Mouse (Mus musculus): ENCODE data around the gene A530016L24Rik. TPM values are rescaled to one million over a fixed set of nuclear protein-coding genes. Genes with fewer than 3 reads are reported as not detected.

Gene A530016L24Rik
- polyA plus RNA-seq, 1 experiment: 140 TPM

Other genes with a start within 250 kb of the A530016L24Rik start
- not detected in 2 replicates for gene Tmem179, start 27.3 kb downstream of the A530016L24Rik start, polyA plus RNA-seq (2012; ENCODE audit: insufficient read depth, insufficient read length, missing spikeins)
- 12.9 and 13.5 TPM in 2 replicates for gene Inf2, start 99.3 kb downstream of the A530016L24Rik start, polyA plus RNA-seq (2012; ENCODE audit: insufficient read depth, insufficient read length, missing spikeins)
- gene Adssl1, start 130.6 kb downstream of the A530016L24Rik start, polyA plus RNA-seq (2012; ENCODE audit: insufficient read depth, insufficient read length, missing spikeins): 34.5 and 46.5 TPM in 2 replicates
- 36.7 and 42.7 TPM in 2 replicates for gene Siva1, start 155.2 kb downstream of the A530016L24Rik start, polyA plus RNA-seq (2012; ENCODE audit: insufficient read depth, insufficient read length, missing spikeins)
- gene Akt1, start 185.4 kb downstream of the A530016L24Rik start, polyA plus RNA-seq (2012; ENCODE audit: insufficient read depth, insufficient read length, missing spikeins): 31.5 and 38.8 TPM in 2 replicates
- 0.58 and 0.75 TPM in 2 replicates for gene Zbtb42, start 189.4 kb downstream of the A530016L24Rik start, polyA plus RNA-seq (2012; ENCODE audit: insufficient read depth, insufficient read length, missing spikeins)
- gene Cep170b, start 231.0 kb downstream of the A530016L24Rik start, polyA plus RNA-seq (2012; ENCODE audit: insufficient read depth, insufficient read length, missing spikeins): 1.6 and 1.8 TPM in 2 replicates

Data from brown adipose tissue, adult 24 weeks (tissue).